Mouse (Mus musculus): ENCODE results near the gene Gkn2. TPM values are rescaled to one million over a fixed set of nuclear protein-coding genes. Genes with fewer than 3 reads are reported as not detected.

Gkn2 gene
- polyA plus RNA-seq, 1 experiment = not detected

GRCm38 (mm10) chr6:87354441-87354840 is 18.7 kb upstream of the Gkn2 start:
- Histone ChIP-seq H3K4me3 (ENCODE audit: insufficient read depth, low read length) (no peak overlapping the region), H3K4me1 (ENCODE audit: control insufficient read depth, insufficient read depth, low read length) (no peaks in the 10 kb centered on the region), H3K27ac (ENCODE audit: insufficient read depth, low read depth, low read length) (no peak overlapping the region)
- TF ChIP-seq CTCF (IDR thresholded peaks at IDR 0.05; ENCODE audit: low read depth, low read length) (no peak), POLR2A (IDR thresholded peaks at IDR 0.05; ENCODE audit: borderline replicate concordance, low read depth, low read length) (no peak)

DNA sequence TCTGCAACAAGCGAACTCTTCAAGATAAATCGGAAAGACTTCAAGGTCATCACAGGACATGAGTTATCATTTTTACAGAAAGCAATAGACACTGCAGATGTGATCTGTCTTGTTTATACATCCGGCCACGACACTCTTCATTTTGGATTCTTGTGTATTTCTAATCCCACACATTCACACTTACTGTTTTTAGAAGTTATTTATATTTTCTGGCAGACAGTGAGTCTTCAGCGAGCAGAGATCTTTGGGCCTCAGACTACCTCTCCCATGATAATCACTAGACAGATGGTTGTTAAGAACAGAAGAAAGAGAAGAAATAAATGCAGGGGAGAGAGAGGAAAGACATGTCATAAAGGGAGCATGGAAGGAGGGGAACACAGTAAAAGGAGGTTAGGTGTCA is 3.9 kb upstream of the Gkn2 start:
- Histone ChIP-seq H3K4me1 (ENCODE audit: control insufficient read depth, insufficient read depth, low read length) (no peaks in the 10 kb centered on the region), H3K27ac (ENCODE audit: insufficient read depth, low read depth, low read length) (no peak overlapping the region), H3K4me3 (ENCODE audit: insufficient read depth, low read length) (no peak overlapping the region)
- TF ChIP-seq CTCF (IDR thresholded peaks at IDR 0.05; ENCODE audit: low read depth, low read length) (no peak), POLR2A (IDR thresholded peaks at IDR 0.05; ENCODE audit: borderline replicate concordance, low read depth, low read length) (no peak)

GRCm38 (mm10) chr6:87383926-87384691 is 11.0 kb downstream of the Gkn2 start:
- H3K4me3 ChIP-seq (ENCODE audit: insufficient read depth, low read length) = no peak overlapping the region
- H3K27ac ChIP-seq (ENCODE audit: insufficient read depth, low read depth, low read length) = no peak overlapping the region
- peaks cover 3% of the 10 kb centered on the region; the same call in 1 of the 2 replicates for H3K4me1 ChIP-seq (ENCODE audit: control insufficient read depth, insufficient read depth, low read length)
- TF ChIP-seq CTCF (IDR thresholded peaks at IDR 0.05; ENCODE audit: low read depth, low read length) = no peak
- no peak for TF ChIP-seq POLR2A (IDR thresholded peaks at IDR 0.05; ENCODE audit: borderline replicate concordance, low read depth, low read length)

- TF ChIP-seq CTCF (IDR thresholded peaks at IDR 0.05; ENCODE audit: low read depth, low read length) = no peak
- TF ChIP-seq POLR2A (IDR thresholded peaks at IDR 0.05; ENCODE audit: borderline replicate concordance, low read depth, low read length) = no peak
- Histone ChIP-seq H3K4me3 (ENCODE audit: insufficient read depth, low read length) (no peak overlapping the region), H3K4me1 (ENCODE audit: control insufficient read depth, insufficient read depth, low read length) (peaks cover 3% of the 10 kb centered on the region; the same call in 1 of the 2 replicates), H3K27ac (ENCODE audit: insufficient read depth, low read depth, low read length) (no peak overlapping the region)
These were observed 11.6 kb downstream of the Gkn2 start for GRCm38 (mm10) chr6:87384761-87385160.

DNA sequence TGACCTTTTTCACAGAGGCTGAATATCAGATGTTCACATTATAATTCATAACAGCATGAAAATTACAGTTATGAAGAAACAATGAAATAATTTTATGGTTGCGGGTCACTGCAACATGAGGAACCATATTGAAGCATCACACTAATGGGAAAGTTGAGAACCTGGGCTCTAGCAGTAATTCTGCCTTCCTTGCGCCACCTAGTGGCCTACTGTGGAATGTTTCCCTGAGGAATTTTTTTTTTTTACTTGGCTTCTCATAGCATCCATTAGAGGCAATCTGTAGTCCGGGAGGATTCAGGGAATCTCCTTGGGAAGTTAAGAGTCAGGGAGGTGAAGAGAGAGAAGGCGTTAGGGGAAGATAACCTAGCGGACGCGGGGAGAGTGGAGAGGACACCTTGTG is 13.0 kb downstream of the Gkn2 start:
- TF ChIP-seq CTCF (IDR thresholded peaks at IDR 0.05; ENCODE audit: low read depth, low read length) (no peak), POLR2A (IDR thresholded peaks at IDR 0.05; ENCODE audit: borderline replicate concordance, low read depth, low read length) (no peak)
- H3K4me1 ChIP-seq (ENCODE audit: control insufficient read depth, insufficient read depth, low read length) = peaks cover 3% of the 10 kb centered on the region; the same call in 1 of the 2 replicates

GRCm38 (mm10) chr6:87386681-87387080 is 13.5 kb downstream of the Gkn2 start:
- peaks cover 3% of the 10 kb centered on the region; the same call in 1 of the 2 replicates for H3K4me1 ChIP-seq (ENCODE audit: control insufficient read depth, insufficient read depth, low read length)
- no peak overlapping the region for H3K4me3 ChIP-seq (ENCODE audit: insufficient read depth, low read length)
- no peak overlapping the region for H3K27ac ChIP-seq (ENCODE audit: insufficient read depth, low read depth, low read length)
- TF ChIP-seq CTCF (IDR thresholded peaks at IDR 0.05; ENCODE audit: low read depth, low read length) = no peak
- TF ChIP-seq POLR2A (IDR thresholded peaks at IDR 0.05; ENCODE audit: borderline replicate concordance, low read depth, low read length) = no peak

More for the DNA sequence above, 13.0 kb downstream of the Gkn2 start:
- H3K27ac ChIP-seq (ENCODE audit: insufficient read depth, low read depth, low read length) = no peak overlapping the region
- no peak overlapping the region for H3K4me3 ChIP-seq (ENCODE audit: insufficient read depth, low read length)

DNA sequence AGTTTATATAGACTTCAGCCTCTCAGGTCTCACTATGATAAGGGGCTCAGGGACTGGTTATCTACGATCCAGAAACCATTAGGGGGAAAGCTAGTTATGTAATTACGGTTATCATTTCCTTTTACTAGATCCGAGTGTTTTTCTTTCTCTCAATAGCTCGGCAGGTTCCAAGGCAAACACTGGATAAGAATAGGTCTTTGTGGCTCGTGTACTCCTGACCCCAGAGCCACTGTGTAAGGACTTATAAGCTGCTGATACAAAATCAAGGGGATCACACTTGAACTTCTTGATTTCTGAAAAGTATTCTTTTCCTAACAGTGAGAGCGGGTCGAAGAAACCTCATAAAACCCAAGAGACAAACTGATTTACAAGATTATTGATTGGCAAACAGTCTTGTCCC is 15.7 kb downstream of the Gkn2 start, which contains the start of gene Gkn3:
Gene Gkn3, minus strand, starts transcription at position 59 of the 400 bp plus-strand sequence.
- H3K4me3 ChIP-seq (ENCODE audit: insufficient read depth, low read length) = no peak within 1 kb of the TSS

DNA sequence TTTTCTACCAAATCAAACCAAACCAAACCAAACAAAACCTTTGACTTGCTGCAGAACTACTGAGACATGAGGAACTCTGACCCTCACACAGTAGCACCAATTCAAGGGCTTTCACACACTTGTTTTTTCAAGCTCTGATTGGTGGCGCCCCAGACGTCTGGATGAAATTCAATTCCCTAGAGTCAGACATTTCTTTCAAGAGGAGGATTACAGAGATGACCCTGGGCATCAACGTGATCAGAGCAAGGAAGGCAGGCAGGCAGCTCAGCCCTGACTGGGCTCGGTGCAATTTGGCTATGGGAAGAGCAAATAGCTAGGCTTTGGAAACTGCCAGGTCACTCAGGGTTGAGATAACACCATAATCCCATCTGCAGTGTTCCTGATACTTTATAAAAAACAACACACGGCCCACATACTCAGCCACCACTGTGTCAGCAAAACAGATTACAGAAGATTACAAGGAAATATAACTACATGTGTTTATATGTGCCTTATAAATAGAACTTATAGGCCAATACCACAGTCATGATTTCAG is 16.4 kb downstream of the Gkn2 start:
- H3K27ac ChIP-seq (ENCODE audit: insufficient read depth, low read depth, low read length) = no peak overlapping the region
- H3K4me3 ChIP-seq (ENCODE audit: insufficient read depth, low read length) = no peak overlapping the region
- TF ChIP-seq POLR2A (IDR thresholded peaks at IDR 0.05; ENCODE audit: borderline replicate concordance, low read depth, low read length) (no peak), CTCF (IDR thresholded peaks at IDR 0.05; ENCODE audit: low read depth, low read length) (no peak)
- H3K4me1 ChIP-seq (ENCODE audit: control insufficient read depth, insufficient read depth, low read length) = peaks cover 13% of the 10 kb centered on the region

More for the DNA sequence above, 15.7 kb downstream of the Gkn2 start, which contains the start of gene Gkn3:
- no peak for TF ChIP-seq POLR2A (IDR thresholded peaks at IDR 0.05; ENCODE audit: borderline replicate concordance, low read depth, low read length)
- TF ChIP-seq CTCF (IDR thresholded peaks at IDR 0.05; ENCODE audit: low read depth, low read length) = no peak
- Histone ChIP-seq H3K4me1 (ENCODE audit: control insufficient read depth, insufficient read depth, low read length) (peaks cover 10% of the 10 kb centered on the region), H3K27ac (ENCODE audit: insufficient read depth, low read depth, low read length) (no peak within 1 kb of the TSS)

GRCm38 (mm10) chr6:87393466-87394205 is 20.5 kb downstream of the Gkn2 start:
- Histone ChIP-seq H3K4me3 (ENCODE audit: insufficient read depth, low read length) (no peak overlapping the region), H3K27ac (ENCODE audit: insufficient read depth, low read depth, low read length) (no peak overlapping the region; the same call in 1 of the 2 replicates), H3K4me1 (ENCODE audit: control insufficient read depth, insufficient read depth, low read length) (peaks cover 14% of the 10 kb centered on the region)
- TF ChIP-seq POLR2A (IDR thresholded peaks at IDR 0.05; ENCODE audit: borderline replicate concordance, low read depth, low read length) (no peak), CTCF (IDR thresholded peaks at IDR 0.05; ENCODE audit: low read depth, low read length) (no peak)

Data from bone marrow macrophage, adult 2 months (primary cell).